Mouse (Mus musculus) gastrocnemius, adult 18-20 months (tissue): ENCODE measurements around the gene Gm20388. TPM values are rescaled to one million over a fixed set of nuclear protein-coding genes. Genes with fewer than 3 reads are reported as not detected.
A peak's percentile ranks its signal among the peaks of the same experiment; 100 is the strongest.

Experiments
- DNase-seq: peaks from one replicate; pipeline ENCODE4 v3.0.0; 2021; ENCODE audit warnings: low spot score
- total RNA-seq, 2 experiments: library from RNA; stranded (reverse); gene quantifications; 2 replicates each; pipeline ENCODE4 v1.2.3; 2021

Gm20388 gene
- total RNA-seq, 2 experiments from 2014 or later = 10.5 to 12.3 TPM

DNA sequence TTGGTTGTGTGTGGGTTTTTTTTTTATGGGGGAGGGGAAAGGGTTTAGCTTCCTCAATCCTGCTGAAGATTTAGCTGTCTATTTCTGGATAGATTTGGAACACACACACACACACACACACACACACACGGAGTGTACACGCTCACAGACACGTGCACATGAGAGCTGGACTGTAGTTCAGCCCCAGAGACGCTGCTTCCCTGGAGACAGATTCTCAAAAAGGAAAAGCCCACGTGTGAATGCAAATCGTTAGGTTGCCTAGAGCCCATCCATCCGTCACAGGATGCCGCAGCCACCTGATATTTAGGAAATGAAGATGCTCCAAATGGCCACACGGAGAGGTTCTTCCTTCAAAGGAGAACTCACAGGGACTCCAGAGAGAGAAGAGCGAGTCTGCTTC, 3969.6 kb downstream of the Gm20388 start:
- DNase-seq = no peak

DNA sequence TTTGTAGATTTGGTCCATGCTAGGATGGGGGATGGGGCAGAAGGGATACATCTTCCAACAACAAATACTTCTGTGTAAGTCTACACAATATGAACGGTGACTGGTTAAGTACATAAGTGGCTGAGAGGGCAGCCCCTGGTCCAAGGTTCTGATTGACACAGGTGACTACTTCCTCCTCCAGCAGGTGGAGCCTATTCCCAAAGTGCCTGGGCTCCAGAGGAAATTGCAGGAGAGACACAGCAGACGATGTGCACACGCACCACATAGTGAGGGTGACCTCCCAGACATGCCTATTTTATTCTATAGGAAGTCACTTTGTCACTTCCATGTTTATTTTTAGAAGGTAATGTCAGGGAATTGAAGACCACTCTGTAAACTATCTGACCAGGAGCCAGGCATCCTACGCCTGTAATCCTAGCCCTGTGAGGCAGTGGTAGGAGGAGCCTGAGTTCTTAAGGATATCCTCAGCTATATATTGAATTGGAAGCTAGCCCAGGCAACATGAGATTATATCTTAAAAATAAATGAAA, 3970.2 kb downstream of the Gm20388 start:
- DNase-seq = no peak

GRCm38 (mm10) chr8:123882412-123882811, 3971.8 kb downstream of the Gm20388 start:
- no peak for DNase-seq

DNA sequence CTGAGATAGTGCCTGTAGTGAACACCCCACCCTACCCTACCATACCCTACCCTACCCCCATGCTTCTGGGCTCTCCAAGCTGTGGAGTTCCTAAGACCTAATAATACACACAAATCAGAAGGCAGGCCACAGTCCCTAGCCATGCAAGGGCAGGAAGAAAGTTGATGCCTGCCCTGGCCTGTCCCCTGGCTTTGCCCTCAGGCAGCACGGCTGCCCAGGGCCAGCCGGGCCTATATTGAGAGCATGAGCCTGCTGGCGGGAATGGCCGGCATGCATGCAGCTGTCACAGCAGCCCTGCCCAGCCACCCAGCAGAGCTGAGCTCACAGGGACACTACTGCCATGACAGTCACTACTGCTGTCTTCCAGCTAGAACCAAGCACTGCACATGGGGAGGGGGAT, 3972.5 kb downstream of the Gm20388 start:
- peak; percentile 84 for DNase-seq

DNA sequence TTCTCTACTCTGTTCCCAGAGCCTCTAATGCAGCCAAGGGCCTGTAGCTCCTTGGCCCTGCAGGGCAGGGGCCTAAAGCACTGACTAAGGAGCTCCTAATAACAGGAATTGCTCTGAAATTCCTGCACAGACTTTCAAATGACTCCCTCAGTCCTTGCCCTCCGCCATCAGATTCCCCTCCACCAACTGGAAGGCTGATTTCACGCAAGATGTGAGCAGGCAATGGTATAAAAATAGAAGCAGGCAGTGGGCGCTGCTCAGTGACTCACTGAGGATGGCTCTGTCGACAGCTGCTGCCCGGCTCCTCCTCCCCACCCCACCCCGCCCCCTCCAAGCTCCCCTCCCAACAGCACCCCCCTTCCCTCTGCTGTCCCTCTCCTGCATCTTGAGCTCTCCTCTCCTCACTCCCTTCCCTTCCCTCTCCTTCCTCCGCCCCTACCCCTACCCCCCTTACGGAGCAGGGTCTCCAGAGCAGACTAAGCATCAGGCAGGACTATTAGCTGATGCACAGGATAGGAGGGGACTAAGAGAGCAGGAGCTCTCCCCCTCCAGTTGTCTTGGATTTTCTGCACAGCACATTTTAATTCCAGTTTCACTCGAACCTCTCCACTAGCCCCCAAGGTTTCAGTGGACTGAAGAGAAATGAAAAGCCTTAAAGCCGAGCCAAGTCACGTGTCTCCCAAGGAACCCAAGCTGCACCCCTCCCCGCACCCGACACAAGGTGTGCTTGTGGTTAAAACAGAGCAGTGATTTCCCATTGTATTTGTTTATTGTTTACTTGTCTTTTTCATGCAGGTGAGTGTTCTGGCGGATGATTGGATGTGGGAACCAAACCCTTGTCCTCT, 3974.3 kb downstream of the Gm20388 start:
- no peak for DNase-seq

- no peak for DNase-seq
Measured at GRCm38 (mm10) chr8:123887163-123887562, 3976.5 kb downstream of the Gm20388 start.

DNA sequence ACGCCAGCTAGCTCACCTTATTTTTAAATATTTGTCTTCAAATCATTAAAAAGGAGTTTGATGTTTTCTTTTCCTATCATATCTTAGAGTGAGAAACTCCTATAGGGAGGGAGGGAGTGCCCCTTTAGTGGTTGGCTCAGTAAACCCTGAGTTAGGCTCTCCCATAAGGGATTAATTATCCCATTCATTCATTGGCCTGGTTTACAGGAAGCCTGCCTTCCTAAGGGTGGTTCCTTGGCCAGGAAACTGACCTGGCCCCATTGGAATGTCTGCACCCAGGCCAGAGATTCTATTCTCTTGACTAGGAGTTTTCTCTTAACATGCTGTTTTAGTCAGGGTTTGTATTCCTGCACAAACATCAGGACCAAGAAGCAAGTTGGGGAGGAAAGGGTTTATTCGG, 3977.3 kb downstream of the Gm20388 start:
- DNase-seq = no peak

GRCm38 (mm10) chr8:123889797-123890196, 3979.2 kb downstream of the Gm20388 start:
- no peak for DNase-seq

DNA sequence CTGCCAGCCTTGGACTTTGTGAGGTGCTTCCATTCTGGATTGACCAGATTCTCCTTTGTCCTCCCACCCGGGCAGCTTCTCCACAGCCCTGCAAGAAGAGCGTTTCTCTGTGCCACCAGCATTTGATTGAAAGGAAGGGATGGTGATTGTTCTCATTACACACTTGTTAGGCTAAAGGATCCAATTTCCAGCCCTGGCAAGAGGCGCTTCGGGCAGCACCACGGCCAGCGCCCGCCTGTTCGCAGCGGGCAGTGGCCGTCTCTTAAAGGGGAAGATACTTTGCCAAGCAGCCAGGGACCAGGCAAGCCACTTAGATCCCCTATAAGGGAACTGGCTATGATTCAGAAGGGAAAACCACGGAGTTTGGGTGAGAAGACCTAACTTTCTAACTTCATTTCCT, 3980.6 kb downstream of the Gm20388 start:
- peak; percentile 81 for DNase-seq

- DNase-seq = peak; percentile 66
Measured at GRCm38 (mm10) chr8:123891883-123892585, 3981.4 kb downstream of the Gm20388 start.

DNA sequence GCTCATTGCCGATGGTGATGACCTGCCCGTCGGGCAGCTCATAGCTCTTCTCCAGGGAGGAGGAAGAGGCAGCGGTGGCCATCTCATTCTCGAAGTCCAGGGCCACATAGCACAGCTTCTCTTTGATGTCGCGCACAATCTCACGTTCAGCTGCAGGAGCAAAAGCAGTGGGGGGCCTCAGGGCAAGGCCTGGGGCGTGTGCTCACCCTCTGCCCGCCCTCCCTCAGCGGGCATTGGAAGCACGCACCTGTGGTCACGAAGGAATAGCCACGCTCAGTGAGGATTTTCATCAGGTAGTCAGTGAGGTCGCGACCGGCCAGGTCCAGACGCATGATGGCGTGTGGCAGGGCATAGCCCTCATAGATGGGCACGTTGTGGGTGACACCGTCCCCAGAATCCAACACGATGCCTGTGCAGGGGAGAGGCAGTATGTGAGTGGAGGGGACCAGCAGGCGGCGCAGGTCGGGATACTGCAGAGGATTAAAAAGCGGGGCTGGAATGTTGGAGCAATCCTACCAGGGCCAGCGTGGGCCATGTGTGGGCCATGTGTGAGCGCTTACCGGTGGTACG, 3982.0 kb downstream of the Gm20388 start:
- DNase-seq = peak; percentile 43

GRCm38 (mm10) chr8:123893413-123893812, 3982.8 kb downstream of the Gm20388 start:
- DNase-seq = peak; percentile 44

- peak; percentile 91 for DNase-seq
Measured at GRCm38 (mm10) chr8:123894502-123895097, 3984.0 kb downstream of the Gm20388 start, which contains the start of gene Acta1. Gene Acta1 (minus strand): TSS chr8:123894751.

GRCm38 (mm10) chr8:123895230-123895629, 3984.6 kb downstream of the Gm20388 start:
- peak; percentile 78 for DNase-seq

DNA sequence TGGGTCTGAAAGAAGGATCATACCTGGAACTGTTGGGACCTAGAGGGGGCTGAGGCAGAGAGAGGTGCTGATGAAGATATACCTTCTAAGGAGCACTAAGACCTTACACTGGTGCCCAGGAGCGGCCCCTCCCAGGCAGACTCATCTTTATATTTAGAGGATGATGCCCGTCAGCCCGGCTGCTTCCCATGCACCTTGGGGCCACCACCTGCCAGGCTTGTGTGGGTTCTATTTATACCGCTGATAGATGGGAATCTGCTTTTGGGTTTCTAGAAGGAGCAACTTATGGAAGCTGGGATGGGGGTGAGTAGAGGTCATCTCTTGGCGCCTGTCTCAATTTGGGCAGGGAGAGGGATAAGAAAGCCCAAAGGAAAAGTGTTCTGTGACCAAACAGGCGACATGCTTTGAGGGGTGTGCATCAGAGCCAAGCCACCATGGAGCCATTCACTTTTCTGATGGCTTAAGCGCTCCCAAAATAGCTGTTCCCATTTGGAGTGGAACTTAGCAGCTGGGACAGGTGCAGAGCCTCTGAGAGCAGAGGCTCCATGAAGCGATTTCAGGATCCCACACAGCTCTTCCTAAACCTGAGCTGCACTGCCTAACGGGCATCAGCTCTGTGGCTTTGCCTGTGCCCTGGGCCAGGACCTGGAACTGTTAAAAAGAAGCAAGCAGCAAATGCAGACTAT, 3985.2 kb downstream of the Gm20388 start:
- DNase-seq = peak; percentile 83

GRCm38 (mm10) chr8:123896366-123896761, 3985.7 kb downstream of the Gm20388 start:
- DNase-seq = no peak

- no peak for DNase-seq
Measured at GRCm38 (mm10) chr8:123896774-123897173, 3986.1 kb downstream of the Gm20388 start.

DNA sequence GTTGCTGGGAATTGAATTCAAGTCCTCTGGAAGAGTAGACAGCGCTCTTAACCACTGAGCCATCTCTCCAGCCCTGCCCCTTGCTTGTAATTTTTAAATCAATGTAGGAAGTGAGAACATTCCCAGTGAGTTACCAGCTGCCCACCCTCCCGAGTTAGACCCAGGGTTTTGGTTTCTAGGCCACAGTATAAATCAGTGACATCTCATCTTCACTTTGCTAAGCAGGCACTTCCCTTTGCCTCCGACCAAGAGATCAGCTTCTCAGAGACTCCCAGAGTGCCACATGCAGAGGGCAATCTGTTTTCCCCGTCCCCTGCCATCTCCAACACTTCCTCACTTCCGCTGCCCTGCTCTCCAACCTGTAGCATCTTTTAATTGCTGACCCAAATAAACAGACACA, 3987.9 kb downstream of the Gm20388 start:
- no peak for DNase-seq

GRCm38 (mm10) chr8:123899366-123899765, 3988.7 kb downstream of the Gm20388 start:
- DNase-seq = no peak

- no peak for DNase-seq
Measured at GRCm38 (mm10) chr8:123902653-123903052, 3992.0 kb downstream of the Gm20388 start.

GRCm38 (mm10) chr8:123907604-123908003, 3997.0 kb downstream of the Gm20388 start:
- no peak for DNase-seq
